Mouse (Mus musculus) retina, postnatal 7 days (tissue): Measurements from ENCODE around the gene Grrp1.
A peak's percentile ranks its signal among the peaks of the same experiment; 100 is the strongest.

ENCODE experiments used
- DNase-seq: peaks from one replicate; pipeline ENCODE4 v3.0.0-alpha.2; 2012; ENCODE audit warnings: low read depth, low spot score

Gene Grrp1

GRCm38 (mm10) chr4:134243516-134244250, 10.2 kb downstream of the Grrp1 start, which contains the start of gene E130218I03Rik:
Gene E130218I03Rik (plus strand): TSS chr4:134243662.
- peak; percentile 85 for DNase-seq

- DNase-seq, result no peak
Measured at GRCm38 (mm10) chr4:134238686-134239085, 15.2 kb downstream of the Grrp1 start.

GRCm38 (mm10) chr4:134238279-134238651, 15.6 kb downstream of the Grrp1 start, which contains the start of gene Cnksr1:
Gene Cnksr1 (minus strand): TSS chr4:134238399.
- no peak for DNase-seq

- DNase-seq, result no peak
Measured at GRCm38 (mm10) chr4:134237582-134238278, 16.2 kb downstream of the Grrp1 start.

- DNase-seq, result no peak
Measured at GRCm38 (mm10) chr4:134234876-134235275, 19.0 kb downstream of the Grrp1 start.

- DNase-seq, result no peak
Measured at GRCm38 (mm10) chr4:134230431-134230830, 23.5 kb downstream of the Grrp1 start.

GRCm38 (mm10) chr4:134227194-134227593, 26.7 kb downstream of the Grrp1 start, which contains the start of gene Catsper4:
Gene Catsper4 (minus strand): TSS chr4:134227383.
- DNase-seq, result no peak

- no peak for DNase-seq
Measured at GRCm38 (mm10) chr4:134222793-134223600, 30.9 kb downstream of the Grrp1 start.

GRCm38 (mm10) chr4:134206488-134207053, 47.3 kb downstream of the Grrp1 start:
- DNase-seq, result no peak

GRCm38 (mm10) chr4:134203340-134203896, 50.5 kb downstream of the Grrp1 start:
- DNase-seq, result no peak

- DNase-seq, result no peak
Measured at GRCm38 (mm10) chr4:134202904-134203303, 51.0 kb downstream of the Grrp1 start, which contains the start of gene Gm7534. Gene Gm7534 (minus strand): TSS chr4:134203004.
